Mouse (Mus musculus): ENCODE results near the gene Calhm3.

DNA sequence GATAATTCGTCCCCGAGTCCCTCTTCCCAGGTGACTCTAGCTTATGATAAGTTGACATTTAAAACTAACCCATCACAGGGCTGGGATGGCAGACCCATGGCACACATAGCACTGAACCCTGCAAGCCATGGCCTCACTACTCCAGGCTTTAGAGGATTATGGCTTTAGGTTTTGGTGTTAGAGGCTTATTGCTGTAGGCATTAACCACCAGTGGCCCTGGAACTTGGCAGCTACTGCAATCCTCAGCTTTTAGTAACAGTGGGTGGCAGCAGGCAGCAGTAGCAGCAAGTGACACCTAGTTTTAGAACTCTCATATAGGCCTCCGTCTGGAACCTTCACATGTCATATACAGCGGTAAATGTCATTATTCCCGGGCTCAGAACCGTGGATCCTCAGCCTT lies 47.1 kb upstream of the Calhm3 start:
- TF ChIP-seq CTCF (IDR thresholded peaks at IDR 0.05; ENCODE audit: borderline replicate concordance, insufficient read depth, low read length): no peak
- TF ChIP-seq POLR2A (IDR thresholded peaks at IDR 0.05; ENCODE audit: low read depth, low read length): no peak

Data from embryonic fibroblast, embryonic 13.5 days (primary cell).